Mouse (Mus musculus): ENCODE measurements at regions not wholly inside any gene's neighbourhood (a gene's known extent, or its start where the extent isn't known, plus 50 kb on each side); places are given as distances from the start of the nearest gene placed in this dataset.
A peak's percentile ranks its signal among the peaks of the same experiment; 100 is the strongest.

DNA sequence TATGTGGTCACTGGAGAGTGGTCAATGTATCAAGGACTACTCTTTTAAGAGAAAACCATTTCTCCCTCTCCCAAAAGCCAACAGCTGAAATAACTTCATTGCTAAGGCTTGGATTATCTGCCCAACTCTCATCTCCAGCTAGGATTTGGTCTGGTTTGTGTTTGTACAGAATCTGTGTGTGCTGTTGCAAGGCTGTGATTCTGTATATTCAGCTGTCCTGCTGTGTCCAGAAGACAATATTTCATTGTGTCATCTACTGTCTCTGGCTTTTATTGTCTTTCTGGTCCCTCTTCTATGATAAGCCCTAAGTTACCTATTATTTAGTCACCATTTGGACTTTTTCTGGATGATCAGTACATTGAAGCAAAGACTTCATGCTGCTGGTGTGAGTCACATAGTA is 110.9 kb downstream of the Cenpc1 start:
- DNase-seq (ENCODE audit: extremely low spot score in 1 of 2, low spot score in 2 of 2): no peak
- intact Hi-C loops (cut with DNase I): no loop called here

DNA sequence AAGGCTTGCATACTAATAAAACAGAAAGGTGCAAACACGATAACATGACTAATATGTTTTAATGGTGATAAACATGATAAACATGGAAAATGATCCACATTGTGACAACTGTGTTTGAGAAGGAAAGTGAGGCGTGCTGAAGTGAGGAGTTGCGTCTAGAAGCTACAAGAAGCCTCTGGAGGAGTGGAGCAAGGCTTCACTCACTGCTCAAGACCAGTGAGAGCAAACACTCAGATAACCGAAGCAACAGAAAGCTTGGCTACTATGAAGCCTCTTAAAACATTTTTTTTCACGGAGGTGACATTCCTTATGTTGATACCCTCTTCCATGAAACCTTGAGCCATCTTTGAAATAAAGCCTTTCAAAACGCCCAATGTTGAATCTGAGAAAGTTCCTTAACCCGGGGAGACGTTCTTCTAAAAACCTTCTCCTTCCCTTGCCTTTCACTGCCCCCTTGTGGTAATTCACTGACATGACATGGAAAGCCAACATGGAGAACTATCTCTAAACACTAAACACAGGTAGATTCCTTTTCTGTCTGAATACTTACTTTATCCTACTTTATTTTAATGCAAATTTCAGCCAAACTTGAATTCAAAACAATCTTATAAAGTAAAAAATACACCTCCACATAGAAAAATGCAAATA is 128.6 kb downstream of the Cenpc1 start:
- intact Hi-C loops (cut with DNase I): loop anchor here (5.0 kb wide), 1 partner anchor 349 kb away; no protein-coding TSS in a partner anchor
- DNase-seq (ENCODE audit: extremely low spot score in 1 of 2, low spot score in 2 of 2): peak; percentile 55 to 57

DNA sequence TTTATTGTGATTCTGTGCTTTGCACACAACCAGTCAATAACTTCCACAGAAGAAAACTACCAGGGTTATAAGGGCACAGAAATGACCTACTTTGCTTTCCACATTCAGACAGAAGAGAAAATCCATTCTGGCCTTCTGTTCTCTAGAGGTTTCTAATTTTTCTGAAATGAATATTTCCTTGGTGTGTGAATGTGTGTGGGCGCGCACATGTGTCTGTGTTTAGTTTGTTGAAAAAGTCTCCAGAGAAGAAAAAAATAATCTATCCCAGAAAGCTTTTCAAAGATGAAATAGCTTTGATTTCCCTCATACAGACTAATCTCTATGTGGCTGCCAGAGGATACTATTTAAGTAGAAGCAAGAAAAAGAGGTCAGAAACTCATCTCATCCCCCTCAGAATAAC is 147.1 kb downstream of the Cenpc1 start:
- DNase-seq (ENCODE audit: extremely low spot score in 1 of 2, low spot score in 2 of 2): no peak
- intact Hi-C loops (cut with DNase I): no loop called here

DNA sequence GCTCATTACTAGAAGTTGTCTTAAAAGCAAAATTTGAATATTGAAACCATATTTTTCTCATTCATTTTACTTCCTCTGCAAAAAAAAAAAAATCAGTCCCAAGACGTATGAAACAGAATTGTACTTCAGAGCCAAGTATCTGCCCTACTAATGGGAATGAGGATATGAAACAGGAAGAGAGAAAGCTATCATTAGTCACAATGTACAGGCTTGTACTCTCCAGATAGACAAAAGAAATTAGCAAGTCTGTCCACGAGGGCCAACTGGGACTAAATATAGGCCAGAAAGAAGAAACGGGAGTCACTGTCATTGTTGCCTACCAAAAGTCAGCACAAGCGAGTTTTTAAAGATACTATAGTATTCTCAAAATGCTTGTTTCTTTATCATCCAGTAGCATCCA is 150.4 kb downstream of the Cenpc1 start:
- intact Hi-C loops (cut with DNase I): no loop called here
- no peak for DNase-seq (ENCODE audit: extremely low spot score in 1 of 2, low spot score in 2 of 2)

DNA sequence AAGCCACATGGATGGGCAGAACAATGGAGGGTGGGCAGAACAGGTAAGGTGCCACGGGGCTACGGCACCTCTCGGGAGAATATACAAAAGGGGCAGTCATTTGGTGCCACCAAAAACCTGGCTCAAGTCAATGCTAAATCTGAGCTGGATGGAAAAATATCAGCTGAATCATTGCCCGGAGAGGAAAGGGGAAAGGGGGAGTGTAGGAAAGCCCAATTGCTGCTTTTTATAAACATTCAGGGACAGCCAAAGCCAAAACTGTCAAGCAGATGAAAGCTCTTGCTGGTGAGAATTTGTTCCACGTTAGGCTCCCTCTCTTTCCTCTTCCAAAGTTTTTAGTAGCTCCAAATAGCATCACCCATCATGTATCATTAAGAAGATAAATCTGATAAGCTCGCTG is 168.9 kb downstream of the Cenpc1 start:
- peak in 1 of 2 experiments; percentile 8 for DNase-seq (ENCODE audit: extremely low spot score in 1 of 2, low spot score in 2 of 2)

DNA sequence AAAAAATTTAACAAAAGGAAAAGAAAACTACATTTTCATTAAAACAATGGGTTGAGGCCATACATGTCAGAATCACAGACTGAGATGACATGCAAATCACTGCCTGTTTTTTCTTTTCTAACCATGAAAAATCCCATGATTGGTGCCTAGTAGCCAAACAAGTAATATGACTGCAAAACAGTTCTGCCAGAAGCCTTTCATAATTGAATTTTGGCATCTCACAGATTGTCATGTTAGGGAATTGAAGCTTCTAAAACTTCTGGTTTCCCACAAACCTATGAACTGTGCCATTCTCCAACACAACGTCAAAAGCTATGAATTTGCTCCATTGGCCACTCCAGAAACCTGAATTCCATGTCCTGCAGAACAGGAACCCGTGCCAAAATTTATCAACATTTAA is 169.6 kb downstream of the Cenpc1 start:
- DNase-seq (ENCODE audit: extremely low spot score in 1 of 2, low spot score in 2 of 2): no peak
- intact Hi-C loops (cut with DNase I): no loop called here

More for the DNA sequence above, 168.9 kb downstream of the Cenpc1 start:
- intact Hi-C loops (cut with DNase I): no loop called here

DNA sequence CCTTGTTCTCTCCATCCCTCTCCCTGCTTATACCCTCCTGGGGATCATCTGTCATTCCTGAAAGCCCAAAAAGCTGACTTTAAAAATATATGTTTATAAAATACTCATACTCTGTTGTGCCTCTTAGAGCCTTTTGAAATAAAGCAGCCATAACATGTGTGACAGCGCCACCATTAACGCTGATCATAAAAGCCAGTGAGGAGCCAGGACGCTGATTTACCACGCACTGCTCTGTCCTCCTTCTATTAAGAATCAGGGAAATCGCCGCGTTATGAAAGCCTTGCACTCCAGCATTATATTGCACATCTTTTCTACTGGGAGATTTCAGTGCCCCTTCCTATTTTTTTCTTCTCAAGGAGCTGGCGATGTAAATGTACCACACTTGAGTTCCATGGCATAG is 195.1 kb downstream of the Cenpc1 start:
- no peak for DNase-seq (ENCODE audit: extremely low spot score in 1 of 2, low spot score in 2 of 2)
- intact Hi-C loops (cut with DNase I): no loop called here

DNA sequence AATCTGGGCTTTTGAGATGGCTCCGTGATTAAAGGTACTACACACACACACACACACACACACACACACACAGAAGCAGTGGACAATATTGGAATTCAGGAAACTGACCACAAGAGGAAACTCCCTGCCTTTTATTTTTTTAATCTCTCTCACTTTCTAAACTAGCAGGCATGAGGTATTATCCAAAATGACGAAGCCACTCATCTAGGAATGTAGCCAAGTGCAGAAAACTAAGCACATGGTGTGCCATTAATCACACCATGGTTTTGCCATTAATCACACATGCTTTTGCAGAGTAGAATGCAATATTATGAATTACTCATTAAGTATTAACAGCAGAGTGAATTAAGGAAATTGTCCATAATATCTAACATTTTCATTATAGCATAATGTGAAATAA is 232.8 kb downstream of the Cenpc1 start:
- no peak for DNase-seq (ENCODE audit: extremely low spot score in 1 of 2, low spot score in 2 of 2)
- intact Hi-C loops (cut with DNase I): no loop called here

DNA sequence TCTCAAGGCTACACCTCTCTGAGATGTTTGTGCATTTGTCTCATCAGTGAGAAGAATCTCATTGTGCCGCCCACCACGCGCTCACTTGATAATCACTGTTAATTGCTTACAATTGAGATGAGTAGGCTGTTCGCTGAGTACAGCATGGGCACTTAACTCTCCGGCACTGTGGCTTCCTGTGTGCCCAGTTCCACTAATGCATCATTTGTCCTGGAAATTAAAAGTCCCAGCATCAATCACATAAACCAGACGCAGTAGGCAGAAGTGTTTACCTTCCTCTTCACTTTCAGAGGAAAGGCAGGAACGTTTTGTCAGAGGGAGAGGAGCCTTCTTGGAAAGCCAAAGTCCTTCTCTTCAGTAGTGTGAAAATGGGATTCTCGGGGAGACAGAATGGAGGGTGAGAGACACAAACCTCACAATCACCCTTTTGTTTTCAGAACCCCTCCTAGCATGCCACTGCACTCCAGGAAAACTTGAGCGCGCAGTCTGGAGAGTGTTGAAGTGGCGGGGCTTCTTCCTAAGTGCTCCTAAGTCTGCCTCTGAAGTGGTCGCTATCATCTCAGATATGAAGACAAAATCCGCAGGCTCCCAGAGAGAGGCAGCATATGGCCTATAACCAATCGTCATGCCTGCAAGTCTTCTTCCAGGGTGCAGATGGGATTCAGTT is 269.7 kb downstream of the Cenpc1 start:
- intact Hi-C loops (cut with DNase I): no loop called here
- no peak for DNase-seq (ENCODE audit: extremely low spot score in 1 of 2, low spot score in 2 of 2)

DNA sequence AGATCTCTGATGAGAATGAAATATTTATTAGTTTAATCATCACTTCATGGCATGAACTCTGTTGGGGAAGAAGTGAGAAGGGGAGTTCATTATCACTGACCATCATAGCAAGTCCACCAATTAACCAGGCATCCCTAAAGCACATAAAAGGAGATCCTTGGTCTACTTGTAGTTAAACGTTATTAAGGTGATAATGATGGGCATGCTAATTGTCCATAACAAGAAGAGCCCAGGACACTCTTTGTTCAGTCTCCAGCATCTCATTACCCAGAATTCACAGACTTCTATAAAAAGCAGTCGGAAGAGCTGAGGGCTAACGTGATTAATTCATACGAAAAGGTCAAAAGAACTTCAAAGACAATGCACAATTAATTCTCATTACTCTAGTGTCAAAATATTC is 272.2 kb downstream of the Cenpc1 start:
- DNase-seq (ENCODE audit: extremely low spot score in 1 of 2, low spot score in 2 of 2): no peak
- intact Hi-C loops (cut with DNase I): no loop called here

DNA sequence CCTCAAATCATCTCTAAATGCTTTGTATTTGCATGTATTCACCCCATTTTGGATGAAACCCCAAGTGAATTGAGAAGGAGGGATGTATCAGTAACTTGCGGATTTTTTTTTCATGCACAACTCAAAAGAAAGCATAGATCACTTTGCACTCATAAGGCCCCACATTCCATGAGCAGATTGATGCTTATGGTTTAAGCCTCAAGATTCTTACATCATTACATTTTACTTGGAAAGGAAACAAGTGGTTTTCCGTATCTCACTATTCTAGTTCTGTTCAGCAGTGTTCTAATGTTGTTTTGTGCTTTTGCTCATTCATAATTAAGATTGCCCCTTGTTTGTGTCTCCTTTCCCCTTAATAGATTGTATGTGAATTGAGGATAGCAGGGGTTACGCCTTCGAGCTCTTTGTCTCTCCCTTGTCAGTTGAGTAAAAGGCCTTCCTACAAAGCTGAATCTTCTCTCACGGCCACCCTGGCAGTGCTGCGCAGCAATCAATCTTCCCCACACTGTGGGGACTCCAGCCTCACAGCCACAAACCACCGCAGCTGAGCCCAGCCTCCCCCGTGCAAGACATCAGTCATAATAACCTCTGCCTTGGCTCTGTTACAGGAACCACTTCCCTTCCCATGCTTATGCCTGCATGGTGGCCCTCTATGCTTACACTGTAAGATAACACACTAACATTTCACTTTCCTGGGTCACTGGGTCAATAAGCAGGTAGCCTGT is 284.5 kb downstream of the Cenpc1 start:
- no peak for DNase-seq (ENCODE audit: extremely low spot score in 1 of 2, low spot score in 2 of 2)
- intact Hi-C loops (cut with DNase I): no loop called here

DNA sequence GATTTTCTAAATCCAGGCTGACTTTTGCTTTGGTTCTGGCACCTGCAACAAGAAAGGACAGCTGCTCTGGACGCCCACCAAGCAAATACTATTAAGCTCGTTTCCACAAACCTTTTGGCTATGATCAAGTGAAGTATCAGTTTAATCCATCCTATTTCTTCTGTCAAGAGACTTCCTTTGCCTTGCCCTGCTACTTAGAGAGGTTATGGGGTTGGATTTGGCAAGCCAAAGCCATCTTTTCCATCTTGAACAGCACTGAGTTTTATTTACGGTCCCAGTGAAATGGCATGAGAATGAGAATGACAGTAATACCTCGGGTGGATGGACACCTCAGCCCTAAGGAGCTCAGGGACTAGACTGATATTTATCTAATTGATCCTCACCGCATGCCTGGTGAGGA is 285.4 kb downstream of the Cenpc1 start:
- DNase-seq (ENCODE audit: extremely low spot score in 1 of 2, low spot score in 2 of 2): no peak
- intact Hi-C loops (cut with DNase I): no loop called here

DNA sequence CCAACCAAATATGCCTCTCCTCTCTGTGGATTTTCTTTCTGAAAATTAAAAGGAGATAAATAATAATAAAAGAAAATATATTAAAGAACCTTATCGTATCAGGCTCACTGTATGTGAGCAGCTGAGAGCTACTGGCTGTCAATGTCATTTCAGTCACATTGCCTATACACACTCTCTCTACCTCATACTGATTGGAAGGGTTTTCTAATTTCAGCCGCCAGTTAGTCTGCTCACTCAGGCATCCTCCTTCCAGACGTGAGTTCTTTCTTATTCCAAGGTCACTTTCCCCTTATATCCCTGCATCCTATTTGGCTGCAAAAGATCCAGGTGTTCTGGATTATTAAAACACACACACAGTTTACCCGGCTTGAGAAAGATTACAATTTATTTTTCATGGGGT is 286.2 kb downstream of the Cenpc1 start:
- no peak for DNase-seq (ENCODE audit: extremely low spot score in 1 of 2, low spot score in 2 of 2)
- intact Hi-C loops (cut with DNase I): no loop called here

DNA sequence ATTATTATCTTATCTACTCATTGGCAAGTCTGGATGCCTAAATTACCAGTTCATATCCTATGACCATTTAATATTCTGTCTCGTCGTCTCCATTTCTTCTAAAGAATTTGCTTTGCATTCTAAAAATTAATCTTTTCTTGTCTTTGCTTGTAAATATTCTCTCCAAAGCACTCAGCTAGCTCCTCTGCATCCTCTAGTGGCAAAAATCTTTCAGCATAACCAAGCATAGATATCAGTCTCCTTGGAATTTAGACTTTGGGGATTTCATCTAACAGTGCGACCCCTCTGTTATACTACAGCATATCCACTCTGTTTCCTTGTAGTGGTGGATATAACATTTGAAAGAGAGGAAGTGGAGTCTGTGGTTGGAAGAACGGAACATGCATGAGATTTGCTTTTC is 292.7 kb downstream of the Cenpc1 start:
- intact Hi-C loops (cut with DNase I): no loop called here
- no peak for DNase-seq (ENCODE audit: extremely low spot score in 1 of 2, low spot score in 2 of 2)

DNA sequence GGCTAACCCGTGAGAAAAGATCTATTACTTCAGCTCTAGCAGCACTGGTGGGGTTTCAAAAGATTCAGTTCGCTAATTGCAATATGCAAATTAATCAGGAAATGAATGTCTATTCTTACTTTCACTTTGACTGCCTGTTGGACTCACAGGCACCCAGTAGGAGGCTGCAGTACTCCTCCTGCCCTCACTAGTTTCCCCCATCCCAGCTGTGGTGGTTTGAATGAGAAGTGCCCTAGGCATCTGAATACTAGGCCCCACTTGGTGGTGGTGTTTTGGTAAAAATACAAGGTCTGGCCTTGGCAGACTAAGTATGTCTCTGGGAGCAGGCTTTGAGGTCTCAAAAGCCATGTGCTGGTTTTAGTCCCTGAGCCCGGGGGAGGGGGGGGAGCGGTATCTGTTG is 293.3 kb downstream of the Cenpc1 start:
- DNase-seq (ENCODE audit: extremely low spot score in 1 of 2, low spot score in 2 of 2): no peak
- intact Hi-C loops (cut with DNase I): no loop called here

DNA sequence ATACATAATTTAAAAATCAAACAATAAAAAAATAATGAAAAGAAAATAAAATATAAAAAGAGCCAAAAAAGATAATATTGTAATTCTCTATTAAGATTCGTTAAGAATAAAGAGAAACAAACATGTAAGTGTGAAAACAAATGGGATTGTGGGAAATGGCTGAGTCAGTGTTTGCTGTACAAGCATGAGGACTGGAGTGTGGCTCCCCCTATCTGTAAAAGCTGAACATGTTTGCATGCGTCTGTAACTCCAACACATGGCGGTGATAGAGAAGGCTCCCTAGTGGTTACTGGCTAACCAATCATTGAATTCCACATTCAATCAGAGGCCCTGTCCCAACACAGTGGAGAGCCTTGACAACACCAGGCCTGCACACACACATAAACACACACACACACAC is 298.2 kb downstream of the Cenpc1 start:
- intact Hi-C loops (cut with DNase I): no loop called here
- no peak for DNase-seq (ENCODE audit: extremely low spot score in 1 of 2, low spot score in 2 of 2)

DNA sequence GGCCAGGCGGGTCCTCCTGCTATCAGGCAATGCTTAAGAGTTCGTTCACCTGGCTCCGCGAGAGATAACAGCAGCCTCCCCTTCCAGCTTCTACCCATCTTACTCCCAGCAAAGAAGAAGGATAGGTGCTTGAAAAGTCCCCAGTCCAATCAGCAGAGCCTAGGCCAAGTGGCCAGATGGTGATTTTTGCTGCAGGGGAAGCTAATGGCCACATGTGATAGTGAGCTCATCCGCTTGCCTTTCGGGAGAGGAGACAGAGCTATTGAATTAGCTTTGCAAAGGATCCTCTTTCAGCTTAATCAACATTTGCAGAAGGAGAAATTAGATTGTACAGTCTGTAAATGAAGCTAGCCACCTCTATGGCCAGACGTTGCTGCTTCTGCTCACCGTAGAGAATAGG is 308.7 kb downstream of the Cenpc1 start:
- DNase-seq (ENCODE audit: extremely low spot score in 1 of 2, low spot score in 2 of 2): no peak

DNA sequence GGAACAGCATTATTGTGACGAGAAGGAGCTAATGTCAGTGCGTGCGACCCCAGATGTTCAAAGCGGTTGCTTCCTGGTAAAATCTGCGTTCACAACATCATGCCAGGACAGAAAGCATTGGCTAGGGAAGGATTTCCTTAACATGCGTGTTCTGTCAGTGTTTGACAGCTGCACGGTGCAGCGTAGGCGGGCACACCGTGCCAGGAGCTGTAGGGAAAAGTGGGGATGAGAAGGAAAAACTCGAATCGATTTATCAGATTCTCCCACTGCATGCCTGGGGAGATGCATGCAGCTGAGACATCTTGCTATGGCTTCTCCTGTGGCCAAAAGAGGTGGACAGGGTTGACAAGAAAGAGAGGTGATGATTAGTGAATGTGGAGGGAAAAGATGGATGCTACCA is 311.2 kb downstream of the Cenpc1 start:
- no peak for DNase-seq (ENCODE audit: extremely low spot score in 1 of 2, low spot score in 2 of 2)
- intact Hi-C loops (cut with DNase I): no loop called here

More for the DNA sequence above, 308.7 kb downstream of the Cenpc1 start:
- intact Hi-C loops (cut with DNase I): no loop called here

DNA sequence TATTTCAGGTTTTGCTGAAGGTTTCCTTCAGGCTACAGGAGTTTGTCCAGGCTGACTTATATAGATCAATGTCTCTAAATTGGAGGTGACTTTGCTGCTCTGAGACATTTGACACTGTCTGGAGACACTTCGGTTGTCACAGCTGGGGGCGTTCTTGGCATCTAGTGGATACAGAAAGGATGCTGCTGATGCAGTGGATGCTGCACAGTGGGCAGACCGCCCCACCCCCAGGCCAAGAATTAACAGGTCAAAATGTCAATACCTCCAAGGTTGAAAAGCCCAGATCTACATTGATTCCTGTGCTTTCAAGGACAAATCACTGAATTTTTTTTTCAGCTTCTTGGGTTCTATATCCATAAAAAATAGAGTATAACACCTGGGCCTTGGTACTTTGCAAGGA is 312.3 kb downstream of the Cenpc1 start:
- intact Hi-C loops (cut with DNase I): no loop called here
- DNase-seq (ENCODE audit: extremely low spot score in 1 of 2, low spot score in 2 of 2): no peak

DNA sequence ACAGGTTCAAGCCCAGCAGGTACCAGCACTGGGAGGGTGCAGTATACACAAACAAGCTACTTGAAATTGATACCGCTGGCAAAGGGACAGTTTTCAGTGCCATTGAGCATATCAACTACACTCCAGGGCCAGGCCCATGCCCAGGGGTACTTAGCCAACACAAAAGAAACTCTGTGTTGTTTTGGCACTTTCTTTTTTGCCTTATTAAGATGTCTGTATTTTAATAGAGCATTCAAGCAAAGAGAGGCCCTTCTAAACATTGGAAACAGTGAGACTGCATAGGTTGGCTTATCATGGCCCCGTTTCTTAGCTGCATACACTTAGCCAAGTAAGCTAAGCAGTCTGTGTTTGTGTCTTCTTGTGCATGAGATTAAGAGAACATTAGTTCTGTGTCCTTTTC is 313.7 kb downstream of the Cenpc1 start:
- no peak for DNase-seq (ENCODE audit: extremely low spot score in 1 of 2, low spot score in 2 of 2)

More for the DNA sequence above, 313.7 kb downstream of the Cenpc1 start:
- intact Hi-C loops (cut with DNase I): no loop called here

Measured in left cerebral cortex, postnatal 10 days (tissue).